Mouse (Mus musculus) heart, postnatal 0 days (tissue): Measurements from ENCODE around the gene Hint2. TPM values are rescaled to one million over a fixed set of nuclear protein-coding genes. Genes with fewer than 3 reads are reported as not detected.

Experiments used
- ATAC-seq: fragments of 200-750 bp; cut with Nextera tagmentation; 2 replicates; pipeline ENCODE4 v1.8.0; 2017; ENCODE audit warnings: low read depth, moderate number of reproducible peaks, moderate library complexity; ENCODE audit not compliant: insufficient read depth
- DNase-seq: peaks from one replicate; pipeline ENCODE4 v3.0.0-alpha.2; 2016; ENCODE audit warnings: low spot score
- H3K27ac ChIP-seq: fragments of 300-500 bp; sonication (generic); 2 replicates; pipeline ENCODE4 v1.5.1; 2014; ENCODE audit warnings: low read depth, mild to moderate bottlenecking
- H3K27me3 ChIP-seq: fragments of 300-500 bp; sonication (generic); 2 replicates; pipeline ENCODE4 v1.6.1; 2014; ENCODE audit warnings: low read length, mixed read lengths; ENCODE audit not compliant: control insufficient read depth, insufficient read depth
- H3K36me3 ChIP-seq: fragments of 300-500 bp; sonication (generic); replicated peaks from 2 replicates; pipeline ENCODE4 v1.6.1; 2014; ENCODE audit warnings: low read length, mixed read lengths; ENCODE audit not compliant: control insufficient read depth, insufficient read depth
- H3K4me1 ChIP-seq: fragments of 300-500 bp; sonication (generic); 2 replicates; pipeline ENCODE4 v1.6.1; 2014; ENCODE audit warnings: antibody characterized with exemption; ENCODE audit not compliant: control insufficient read depth, insufficient read depth
- H3K4me2 ChIP-seq: fragments of 300-500 bp; sonication (generic); 2 replicates; pipeline ENCODE4 v1.6.1; 2014; ENCODE audit warnings: low read depth, mild to moderate bottlenecking, low read length, moderate library complexity
- H3K4me3 ChIP-seq: fragments of 300-500 bp; sonication (generic); 2 replicates; pipeline ENCODE4 v1.5.1; 2014; ENCODE audit warnings: low read depth, low read length
- H3K9ac ChIP-seq: fragments of 300-500 bp; sonication (generic); replicated peaks from 2 replicates; pipeline ENCODE4 v1.6.1; 2014; ENCODE audit warnings: low read depth, low read length, mixed read lengths
- H3K9me3 ChIP-seq: fragments of 300-500 bp; sonication (generic); replicated peaks from 2 replicates; pipeline ENCODE4 v1.6.1; 2016; ENCODE audit warnings: low read length; ENCODE audit not compliant: control insufficient read depth
- CTCF ChIP-seq: IDR thresholded peaks from 2 replicates; pipeline ENCODE4 v1.5.1; 2016; ENCODE audit warnings: antibody characterized with exemption, control low read depth, low read depth
- EP300 ChIP-seq: IDR thresholded peaks from 2 replicates; pipeline ENCODE4 v1.6.1; 2016; ENCODE audit warnings: antibody characterized with exemption, low read depth
- WGBS: fragments of 180-500 bp; shearing (Covaris S2); extraction: QIAGEN DNeasy Blood & Tissue Kit; methylation state at CpG from one replicate; pipeline ENCODE4 v1.1.7; 2014; 5-methylcytosine and 5-hydroxymethylcytosine counted together
- polyA plus RNA-seq: library from polyadenylated mRNA; unstranded; fragments of >200 nt; fragmentation: Nextera tagmentation; extraction: Ambion mirVana; gene quantifications from 2 replicates; pipeline ENCODE4 v1.2.1, GENCODE M21; 2015
- total RNA-seq: library from RNA; depleted of rRNA; stranded (reverse); fragments of >200 nt; gene quantifications from 2 replicates; pipeline ENCODE4 v1.2.3, GENCODE M21; 2014; ENCODE audit warnings: low replicate concordance

Gene Hint2
- total and polyA plus RNA-seq, 2 experiments from 2014 or later = 322 to 358 TPM

DNA sequence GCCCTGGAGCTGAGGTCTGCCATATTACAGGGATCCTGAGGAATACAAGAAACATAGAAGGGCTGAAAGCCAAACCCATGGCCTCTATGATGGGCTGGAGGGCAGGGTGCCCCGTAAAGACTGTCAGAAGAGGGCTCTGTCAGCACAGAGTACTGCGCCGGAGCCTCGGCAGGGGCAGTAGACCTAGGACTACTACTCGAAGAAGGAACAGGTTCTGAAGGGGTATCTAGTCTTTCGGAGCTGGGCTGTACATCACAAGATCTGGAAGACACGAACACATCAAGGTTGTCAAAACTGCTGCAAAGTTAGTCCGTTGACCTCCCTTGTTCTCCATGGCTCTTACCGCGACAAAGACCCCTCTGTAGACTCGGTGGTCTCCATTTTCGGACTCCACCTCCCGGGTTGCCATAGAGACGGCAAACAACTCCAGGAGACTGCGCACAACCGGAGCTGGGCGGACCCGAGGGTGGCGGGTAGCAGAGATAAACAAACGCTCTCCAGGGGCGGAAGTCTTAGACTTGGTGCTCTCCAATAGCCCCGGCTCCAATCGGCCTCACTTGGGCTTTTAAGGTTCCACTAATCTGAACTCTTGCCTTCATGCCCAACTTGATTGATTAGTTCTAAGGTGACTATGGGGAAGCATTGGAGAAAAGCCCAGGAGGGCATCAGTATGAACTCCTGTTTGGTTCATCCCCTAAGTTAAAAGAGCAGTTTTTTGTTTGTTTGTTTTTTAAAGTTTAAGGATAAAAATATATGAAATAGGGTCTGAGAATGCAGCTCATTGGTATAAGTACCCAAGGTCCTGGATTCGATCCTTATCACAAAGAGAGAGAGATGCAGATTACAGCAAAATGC lies 2.9 kb downstream of the Hint2 start, which contains the start of gene Spag8:
TSS of gene Spag8 (minus strand) at position 434 of the 855 bp plus-strand sequence.
- H3K27ac ChIP-seq = no peak within 1 kb of the TSS
- no peak for ATAC-seq
- 15% methylated on average over 24 of the region's 24 CpGs for whole genome bisulfite sequencing
- H3K4me2 ChIP-seq = peak within 1 kb of the TSS; percentile 43
- H3K9me3 ChIP-seq = peaks cover 7% of the 10 kb centered on the region
- no peak within 1 kb of the TSS for H3K9ac ChIP-seq
- no peak within 1 kb of the TSS for H3K4me3 ChIP-seq
- H3K27me3 ChIP-seq = no peaks in the 10 kb centered on the region
- H3K4me1 ChIP-seq = peaks cover 8% of the 10 kb centered on the region
- H3K36me3 ChIP-seq = peaks cover 14% of the 10 kb centered on the region
- no peak for DNase-seq
- TF ChIP-seq EP300 (no peak), CTCF (no peak)

DNA sequence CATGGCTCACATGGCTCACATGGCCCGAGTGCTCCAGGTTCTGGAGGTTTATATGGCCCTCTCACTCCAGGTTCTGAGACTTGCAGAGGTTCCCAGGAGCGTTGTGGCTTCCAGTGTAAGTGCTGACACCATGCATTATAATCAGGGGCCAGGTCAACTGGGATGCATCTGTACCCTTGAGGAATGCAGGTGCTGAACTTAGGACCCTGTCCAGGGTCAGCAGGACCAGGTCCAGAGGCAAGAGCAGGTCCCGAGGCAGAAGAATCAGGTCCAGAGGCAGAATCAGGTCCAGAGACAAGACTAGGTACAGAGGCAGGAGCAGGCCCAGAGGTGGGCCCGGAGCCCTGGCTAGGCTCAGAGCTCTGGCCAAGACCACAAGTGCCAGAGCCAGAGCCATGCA lies 3.5 kb downstream of the Hint2 start:
- DNase-seq (no peak), ATAC-seq (no peak)
- WGBS = 84% methylated on average over 4 of the region's 4 CpGs
- TF ChIP-seq CTCF (no peak), EP300 (no peak)
- no peak overlapping the region for H3K4me3 ChIP-seq
- H3K4me1 ChIP-seq = peaks cover 8% of the 10 kb centered on the region
- peaks cover 14% of the 10 kb centered on the region for H3K36me3 ChIP-seq
- H3K4me2 ChIP-seq = no peak overlapping the region
- H3K9ac ChIP-seq = no peak overlapping the region
- no peak overlapping the region for H3K27ac ChIP-seq
- peaks cover 7% of the 10 kb centered on the region for H3K9me3 ChIP-seq
- no peaks in the 10 kb centered on the region for H3K27me3 ChIP-seq

- Histone ChIP-seq H3K27ac (no peak overlapping the region), H3K4me1 (0 out of 2 replicates have a peak, but pooled peaks cover 3% of the 10 kb centered on the region), H3K9me3 (peaks cover 7% of the 10 kb centered on the region), H3K4me2 (no peak overlapping the region), H3K4me3 (no peak overlapping the region), H3K27me3 (no peaks in the 10 kb centered on the region), H3K9ac (no peak overlapping the region), H3K36me3 (peaks cover 22% of the 10 kb centered on the region)
- WGBS = 90% methylated on average over 3 of the region's 3 CpGs
- ATAC-seq = no peak
- no peak for DNase-seq
- peak; percentile 17; the same call in 1 of the 2 replicates for TF ChIP-seq CTCF
- no peak for TF ChIP-seq EP300
Measured at GRCm38 (mm10) chr4:43649783-43650182, 6.5 kb downstream of the Hint2 start.

GRCm38 (mm10) chr4:43640491-43640890 lies 15.8 kb downstream of the Hint2 start:
- TF ChIP-seq EP300 (no peak), CTCF (no peak)
- no peaks in the 10 kb centered on the region for H3K27me3 ChIP-seq
- no peaks in the 10 kb centered on the region for H3K4me1 ChIP-seq
- WGBS = 77% methylated on average over 6 of the region's 6 CpGs
- H3K4me2 ChIP-seq = no peak overlapping the region
- no peak for ATAC-seq
- peaks cover 25% of the 10 kb centered on the region for H3K36me3 ChIP-seq
- no peak overlapping the region for H3K4me3 ChIP-seq
- H3K9ac ChIP-seq = no peak overlapping the region
- H3K9me3 ChIP-seq = no peaks in the 10 kb centered on the region
- H3K27ac ChIP-seq = no peak overlapping the region
- DNase-seq = no peak

DNA sequence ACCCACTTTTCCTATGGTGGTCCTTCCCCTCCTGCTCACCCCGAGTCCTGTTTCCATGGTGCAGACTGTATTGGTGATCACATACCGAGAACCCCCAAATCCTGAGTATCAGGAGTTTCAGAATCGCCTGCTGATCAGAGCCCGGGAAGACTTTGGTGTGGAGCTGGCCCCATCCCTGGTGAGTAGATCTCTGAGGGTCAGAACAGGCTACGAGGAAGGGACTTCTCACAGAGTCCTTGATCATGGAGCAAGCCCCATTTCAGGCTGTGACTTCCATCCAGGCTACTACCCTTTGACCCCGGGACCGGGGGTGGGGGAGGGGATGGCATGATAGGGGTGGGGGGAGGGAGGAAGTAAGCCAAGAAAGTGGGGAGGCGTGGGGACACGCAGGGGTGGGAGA lies 16.2 kb downstream of the Hint2 start:
- Histone ChIP-seq H3K4me1 (0 out of 2 replicates have a peak, but pooled peaks cover 4% of the 10 kb centered on the region), H3K27ac (no peak overlapping the region), H3K9ac (no peak overlapping the region), H3K4me3 (no peak overlapping the region), H3K36me3 (peaks cover 25% of the 10 kb centered on the region), H3K4me2 (no peak overlapping the region), H3K9me3 (no peaks in the 10 kb centered on the region), H3K27me3 (no peaks in the 10 kb centered on the region)
- TF ChIP-seq CTCF (no peak), EP300 (no peak)
- DNase-seq (no peak), ATAC-seq (no peak)
- 79% methylated on average over 9 of the region's 9 CpGs for WGBS
